12 mouse cellular contexts compared by ENCODE assay signal in genomic region chr12:10197906-10198460, GRCm38 (mm10).
"Had no signal": no experiment of that assay in that cellular context is flagged by ENCODE, and none has a peak within 500 bp of the region (broad histone marks: within the 10 kb centered on the region; RNA-seq: fewer than 3 reads in every experiment).

No protein-coding gene starts in this region.

- H3K27ac ChIP-seq: layer of hippocampus, adult 2 months; left cerebral cortex, adult 2 months; limb, embryonic 12.5 days; liver, embryonic 14.5 days; midbrain, embryonic 12.5 days; stomach, embryonic 15.5 days had no signal

- H3K4me1 ChIP-seq: midbrain, embryonic 12.5 days; stomach, embryonic 15.5 days had no signal

- H3K27me3 ChIP-seq: midbrain, embryonic 12.5 days; stomach, embryonic 15.5 days had no signal

- DNase-seq: kidney, adult 18-20 months; kidney, postnatal 4 days; lung, adult 18-20 months; right cerebral cortex, postnatal 4 days; thymus, postnatal 36 days had no signal

- H3K9me3 ChIP-seq: limb, embryonic 12.5 days; midbrain, embryonic 12.5 days; stomach, embryonic 15.5 days had no signal

- ATAC-seq: midbrain, embryonic 16.5 days had no signal

- H3K4me3 ChIP-seq: layer of hippocampus, adult 2 months; left cerebral cortex, adult 2 months; limb, embryonic 12.5 days; midbrain, embryonic 12.5 days; stomach, embryonic 15.5 days had no signal

- H3K4me2 ChIP-seq: limb, embryonic 12.5 days; midbrain, embryonic 12.5 days; stomach, embryonic 15.5 days had no signal

- H3K36me3 ChIP-seq: limb, embryonic 12.5 days; midbrain, embryonic 12.5 days; stomach, embryonic 15.5 days had no signal

- H3K9ac ChIP-seq: limb, embryonic 12.5 days; liver, embryonic 14.5 days; midbrain, embryonic 12.5 days; stomach, embryonic 15.5 days had no signal
